Mouse (Mus musculus) stomach, postnatal 0 days (tissue): ENCODE measurements at regions not wholly inside any gene's neighbourhood (a gene's known extent, or its start where the extent isn't known, plus 50 kb on each side); places are given as distances from the start of the nearest gene placed in this dataset.

ENCODE experiments used
- ATAC-seq: fragments of 200-750 bp; cut with Nextera tagmentation; 2 replicates; pipeline ENCODE4 v1.8.0; 2017; ENCODE audit not compliant: low FRiP score, low TSS enrichment
- DNase-seq: peaks from one replicate; pipeline ENCODE4 v3.0.0-alpha.2; 2016; ENCODE audit warnings: low spot score
- H3K27ac ChIP-seq: fragments of 300-500 bp; sonication (generic); replicated peaks from 2 replicates; pipeline ENCODE4 v1.5.1; 2014; ENCODE audit warnings: mild to moderate bottlenecking, control low read depth
- H3K27me3 ChIP-seq: fragments of 300-500 bp; sonication (generic); 2 replicates; pipeline ENCODE4 v1.6.1; 2014; ENCODE audit warnings: low read length; ENCODE audit not compliant: control insufficient read depth, insufficient read depth
- H3K36me3 ChIP-seq: fragments of 300-500 bp; sonication (generic); 2 replicates; pipeline ENCODE4 v1.6.1; 2014; ENCODE audit warnings: low read length, mixed read lengths; ENCODE audit not compliant: control insufficient read depth, insufficient read depth
- H3K4me1 ChIP-seq: fragments of 300-500 bp; sonication (generic); replicated peaks from 2 replicates; pipeline ENCODE4 v1.6.1; 2014; ENCODE audit warnings: antibody characterized with exemption; ENCODE audit not compliant: control insufficient read depth, insufficient read depth
- H3K4me2 ChIP-seq: fragments of 300-500 bp; sonication (generic); replicated peaks from 2 replicates; pipeline ENCODE4 v1.6.1; 2014; ENCODE audit warnings: low read depth, mild to moderate bottlenecking, control low read depth, moderate library complexity
- H3K4me3 ChIP-seq: fragments of 300-500 bp; sonication (generic); 2 replicates; pipeline ENCODE4 v1.5.1; 2014; ENCODE audit warnings: low read depth, low read length, control low read depth
- H3K9ac ChIP-seq: fragments of 300-500 bp; sonication (generic); 2 replicates; pipeline ENCODE4 v1.6.1; 2014; ENCODE audit warnings: mild to moderate bottlenecking, low read length, control low read depth, mixed read lengths
- H3K9me3 ChIP-seq: fragments of 300-500 bp; sonication (generic); 2 replicates; pipeline ENCODE4 v1.6.1; 2016; ENCODE audit warnings: low read length; ENCODE audit not compliant: control insufficient read depth
- CTCF ChIP-seq: IDR thresholded peaks from 2 replicates; pipeline ENCODE4 v1.5.1; 2016; ENCODE audit warnings: antibody characterized with exemption, low read depth, mild to moderate bottlenecking, moderate library complexity
- EP300 ChIP-seq: optimal IDR thresholded peaks from 2 replicates; pipeline ENCODE3; 2016; ENCODE audit warnings: antibody characterized with exemption
- WGBS: fragments of 180-500 bp; shearing (Covaris S2); extraction: QIAGEN DNeasy Blood & Tissue Kit; methylation state at CpG from one replicate; pipeline ENCODE4 v1.1.7; 2014; 5-methylcytosine and 5-hydroxymethylcytosine counted together

DNA sequence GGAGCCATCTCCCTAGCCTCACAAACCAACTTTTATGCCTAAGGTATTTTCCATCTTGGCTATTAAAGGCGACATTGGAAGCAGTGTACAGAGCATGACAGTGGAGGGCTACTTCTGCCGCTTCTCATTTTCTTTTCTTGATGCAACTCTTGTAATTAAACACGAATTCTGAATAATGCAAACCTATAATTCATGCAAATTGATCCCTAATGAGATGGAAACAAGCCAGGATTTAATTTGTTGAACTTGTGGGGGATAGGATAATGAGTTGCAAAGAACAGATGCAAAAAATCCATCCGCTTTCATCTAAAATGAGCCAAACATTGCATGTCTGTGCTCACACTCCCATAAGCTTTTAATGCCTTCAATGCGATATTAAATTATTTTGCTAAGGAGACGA lies 1451.8 kb upstream of the Gm6569 start:
- H3K36me3 ChIP-seq = no peaks in the 10 kb centered on the region
- TF ChIP-seq EP300 (no peak), CTCF (no peak)

GRCm38 (mm10) chr15:72383062-72383461 lies 1451.3 kb upstream of the Gm6569 start:
- Histone ChIP-seq H3K27me3 (no peaks in the 10 kb centered on the region), H3K4me2 (no peak overlapping the region), H3K4me1 (no peaks in the 10 kb centered on the region), H3K4me3 (no peak overlapping the region), H3K9ac (no peak overlapping the region), H3K9me3 (no peaks in the 10 kb centered on the region), H3K36me3 (no peaks in the 10 kb centered on the region), H3K27ac (no peak overlapping the region)
- no peak for TF ChIP-seq CTCF
- TF ChIP-seq EP300 = no peak
- DNase-seq (no peak), ATAC-seq (no peak)
- 74% methylated on average over 3 of the region's 3 CpGs for WGBS

More for the DNA sequence above, 1451.8 kb upstream of the Gm6569 start:
- Histone ChIP-seq H3K27me3 (no peaks in the 10 kb centered on the region), H3K4me3 (no peak overlapping the region), H3K27ac (no peak overlapping the region), H3K9ac (no peak overlapping the region), H3K4me2 (no peak overlapping the region), H3K4me1 (no peaks in the 10 kb centered on the region), H3K9me3 (no peaks in the 10 kb centered on the region)
- ATAC-seq (no peak), DNase-seq (no peak)
- 84% methylated on average over 6 of the region's 6 CpGs for WGBS

DNA sequence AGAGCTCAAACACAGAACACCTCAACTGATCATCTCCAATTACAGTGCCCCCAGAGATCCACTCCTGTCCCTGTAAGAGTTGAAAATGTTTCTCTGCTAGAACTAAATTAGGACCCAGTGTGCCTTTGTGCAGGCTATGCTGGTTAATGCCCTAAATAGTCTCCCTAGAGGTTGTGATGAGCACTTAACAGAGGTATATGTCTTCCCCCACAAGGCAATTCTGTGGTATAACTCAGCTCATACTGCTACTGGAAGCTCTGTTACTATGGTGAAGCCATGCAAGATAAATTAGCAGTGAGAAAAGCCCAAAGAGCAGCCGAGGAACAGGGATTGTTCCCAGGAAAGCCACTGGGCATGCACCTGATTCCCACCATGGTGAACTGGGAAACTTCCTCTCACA lies 1450.9 kb upstream of the Gm6569 start:
- H3K4me2 ChIP-seq = no peak overlapping the region
- no peaks in the 10 kb centered on the region for H3K36me3 ChIP-seq
- no peak overlapping the region for H3K4me3 ChIP-seq
- H3K9me3 ChIP-seq = no peaks in the 10 kb centered on the region
- WGBS = 57% methylated on average over 1 of the region's 1 CpGs
- no peaks in the 10 kb centered on the region for H3K27me3 ChIP-seq
- ATAC-seq = no peak
- no peaks in the 10 kb centered on the region for H3K4me1 ChIP-seq
- no peak for DNase-seq
- TF ChIP-seq EP300 (no peak), CTCF (no peak)
- H3K27ac ChIP-seq = no peak overlapping the region
- H3K9ac ChIP-seq = no peak overlapping the region

- no peaks in the 10 kb centered on the region for H3K27me3 ChIP-seq
- DNase-seq = no peak
- 33% methylated on average over 2 of the region's 2 CpGs for WGBS
- H3K9ac ChIP-seq = no peak overlapping the region
- H3K27ac ChIP-seq = no peak overlapping the region
- no peak overlapping the region for H3K4me2 ChIP-seq
- ATAC-seq = no peak
- no peaks in the 10 kb centered on the region for H3K4me1 ChIP-seq
- no peak for TF ChIP-seq EP300
- TF ChIP-seq CTCF = no peak
- H3K9me3 ChIP-seq = no peaks in the 10 kb centered on the region
- no peak overlapping the region for H3K4me3 ChIP-seq
- no peaks in the 10 kb centered on the region for H3K36me3 ChIP-seq
Measured at GRCm38 (mm10) chr15:72393226-72393625, 1441.1 kb upstream of the Gm6569 start.

GRCm38 (mm10) chr15:72411956-72412355 lies 1422.4 kb upstream of the Gm6569 start:
- H3K4me2 ChIP-seq = no peak overlapping the region
- 54% methylated on average over 6 of the region's 6 CpGs for WGBS
- no peaks in the 10 kb centered on the region for H3K27me3 ChIP-seq
- ATAC-seq (no peak), DNase-seq (no peak)
- no peaks in the 10 kb centered on the region for H3K36me3 ChIP-seq
- no peak overlapping the region for H3K27ac ChIP-seq
- no peak overlapping the region for H3K9ac ChIP-seq
- no peaks in the 10 kb centered on the region for H3K9me3 ChIP-seq
- H3K4me1 ChIP-seq = no peaks in the 10 kb centered on the region
- H3K4me3 ChIP-seq = no peak overlapping the region
- TF ChIP-seq EP300 (no peak), CTCF (no peak)
